Mouse (Mus musculus) left cerebral cortex, postnatal 4 days (tissue): ENCODE data around the gene Tssc4. TPM values are rescaled to one million over a fixed set of nuclear protein-coding genes. Genes with fewer than 3 reads are reported as not detected.

ENCODE experiments used
- DNase-seq: peaks from one replicate; pipeline ENCODE4 v3.0.0-alpha.2; 2022
- intact Hi-C: fragments of 180-260 bp; cut with DNase I; formaldehyde crosslinking; loops from one replicate; pipeline ENCODE4 v1.15.1; 2025
- total RNA-seq, 2 experiments: library from RNA; stranded (reverse); gene quantifications; 2 replicates each; pipeline ENCODE4 v1.2.3; 2021

Tssc4 gene
- total RNA-seq, 2 experiments from 2014 or later = 41.6 to 44.8 TPM

GRCm38 (mm10) chr7:143044049-143044825 lies 24.8 kb upstream of the Tssc4 start:
- no peak for DNase-seq
- intact Hi-C loops = no loop called here

- no peak for DNase-seq
- intact Hi-C loops = no loop called here
Observed at GRCm38 (mm10) chr7:143044826-143045206, 24.2 kb upstream of the Tssc4 start.

GRCm38 (mm10) chr7:143046358-143046757 lies 22.7 kb upstream of the Tssc4 start:
- DNase-seq = no peak
- intact Hi-C loops = no loop called here

GRCm38 (mm10) chr7:143049331-143049730 lies 19.7 kb upstream of the Tssc4 start:
- no peak for DNase-seq
- intact Hi-C loops = no loop called here

GRCm38 (mm10) chr7:143049841-143050816 lies 18.9 kb upstream of the Tssc4 start:
- intact Hi-C loops = no loop called here
- no peak for DNase-seq

GRCm38 (mm10) chr7:143051316-143051715 lies 17.7 kb upstream of the Tssc4 start:
- intact Hi-C loops = no loop called here
- no peak for DNase-seq

GRCm38 (mm10) chr7:143052626-143053007 lies 16.4 kb upstream of the Tssc4 start, which contains the start of gene Cd81:
Cd81 (plus strand) TSS chr7:143052739.
- intact Hi-C loops = no loop called here
- peak; percentile 84 for DNase-seq

GRCm38 (mm10) chr7:143053008-143053899 lies 15.8 kb upstream of the Tssc4 start:
- intact Hi-C loops = no loop called here
- peak; percentile 82 for DNase-seq

GRCm38 (mm10) chr7:143053961-143054611 lies 15.0 kb upstream of the Tssc4 start:
- intact Hi-C loops = no loop called here
- no peak for DNase-seq

GRCm38 (mm10) chr7:143054612-143054965 lies 14.5 kb upstream of the Tssc4 start:
- DNase-seq = no peak
- intact Hi-C loops = no loop called here

GRCm38 (mm10) chr7:143055001-143055400 lies 14.0 kb upstream of the Tssc4 start:
- intact Hi-C loops = no loop called here
- no peak for DNase-seq

GRCm38 (mm10) chr7:143055499-143056186 lies 13.4 kb upstream of the Tssc4 start:
- DNase-seq = peak; percentile 43
- intact Hi-C loops = no loop called here

- no peak for DNase-seq
Observed at GRCm38 (mm10) chr7:143057023-143057422, 12.0 kb upstream of the Tssc4 start.

GRCm38 (mm10) chr7:143057667-143058220 lies 11.3 kb upstream of the Tssc4 start:
- intact Hi-C loops = no loop called here

More at GRCm38 (mm10) chr7:143057023-143057422, 12.0 kb upstream of the Tssc4 start:
- intact Hi-C loops = no loop called here

GRCm38 (mm10) chr7:143058221-143058697 lies 10.8 kb upstream of the Tssc4 start:
- DNase-seq = no peak
- intact Hi-C loops = no loop called here

More at GRCm38 (mm10) chr7:143057667-143058220, 11.3 kb upstream of the Tssc4 start:
- no peak for DNase-seq

GRCm38 (mm10) chr7:143059202-143059870 lies 9.7 kb upstream of the Tssc4 start:
- intact Hi-C loops = no loop called here
- peak; percentile 66 for DNase-seq

GRCm38 (mm10) chr7:143062704-143063103 lies 6.3 kb upstream of the Tssc4 start:
- DNase-seq = no peak
- intact Hi-C loops = no loop called here

GRCm38 (mm10) chr7:143064226-143064625 lies 4.8 kb upstream of the Tssc4 start:
- intact Hi-C loops = no loop called here
- peak; percentile 61 for DNase-seq
